Comparison of ENCODE assay signal across 8 mouse cellular contexts in the genomic region with DNA sequence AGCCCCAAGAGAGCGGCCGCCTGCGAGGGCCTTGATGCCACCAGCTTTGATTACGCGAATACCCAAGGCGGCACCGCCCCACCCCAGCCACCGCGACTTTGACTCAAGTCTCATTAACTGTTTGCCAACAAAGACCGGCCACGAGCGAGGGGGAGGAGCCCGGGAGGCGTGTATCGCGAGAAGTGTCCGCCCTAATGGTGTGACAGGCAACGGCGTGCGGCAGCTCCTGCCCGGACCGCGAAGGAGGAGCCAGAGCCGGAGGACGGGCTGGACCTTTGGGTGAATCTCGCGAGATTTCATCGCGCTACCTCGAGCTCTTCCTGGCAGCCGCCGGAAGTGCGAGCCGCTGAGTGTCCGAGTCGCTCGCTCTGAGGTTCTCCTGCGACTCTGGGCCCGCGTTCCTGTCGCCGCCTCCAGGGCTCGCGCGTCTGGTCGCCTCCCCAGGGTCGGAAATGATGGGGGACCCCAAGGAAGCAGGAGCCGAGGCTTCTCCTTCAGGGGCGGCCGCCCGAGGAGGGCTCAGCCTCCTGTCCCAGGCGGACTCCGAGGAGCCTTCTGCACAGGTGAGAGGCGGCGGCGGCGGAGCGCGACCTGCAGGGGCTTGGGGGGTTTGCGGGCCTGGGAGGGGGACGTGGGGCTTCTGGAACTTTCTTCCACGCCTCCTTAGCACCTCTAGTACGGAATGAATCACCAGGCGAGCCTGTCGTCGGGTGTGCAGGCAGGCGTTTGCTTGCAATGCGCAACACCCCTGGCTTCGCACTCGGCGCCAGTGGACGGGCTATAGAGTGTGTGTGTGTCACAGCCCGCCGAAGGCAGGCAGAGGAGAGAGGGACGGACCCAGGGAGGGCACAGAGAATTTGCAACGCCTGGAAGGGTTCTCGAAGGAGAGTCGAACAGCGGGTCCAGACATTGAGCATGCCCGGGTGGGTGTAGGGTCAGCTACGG. TPM values are rescaled to one million over a fixed set of nuclear protein-coding genes. Genes with fewer than 3 reads are reported as not detected.
DNase-seq lines count a peak whose midpoint lies in the region; ATAC-seq and TF ChIP-seq lines count a peak whose summit lies in the region.

A gene (plus strand): TSS at position 183 of the 945 bp plus-strand sequence.

- under 1% methylated on average over 81 of the region's 81 CpGs for WGBS in kidney, embryonic 14.5 days
- under 1% methylated on average over 81 of the region's 81 CpGs for WGBS in limb, embryonic 15.5 days

- H3K36me3 ChIP-seq in kidney, embryonic 14.5 days (ENCODE audit: control insufficient read depth, insufficient read depth, low read length): peaks cover 34% of the 10 kb centered on the region
- peaks cover 22% of the 10 kb centered on the region for H3K36me3 ChIP-seq in limb, embryonic 15.5 days

- peaks cover 11% of the 10 kb centered on the region for H3K4me1 ChIP-seq in bone marrow macrophage, adult 2 months (ENCODE audit: control insufficient read depth, insufficient read depth, low read length)
- peaks cover 7% of the 10 kb centered on the region; the same call in 1 of the 2 replicates for H3K4me1 ChIP-seq in embryonic fibroblast, embryonic 13.5 days (ENCODE audit: control insufficient read depth, insufficient read depth, low read length)
- H3K4me1 ChIP-seq in kidney, embryonic 14.5 days (ENCODE audit: control insufficient read depth, insufficient read depth, low read length): peaks cover 4% of the 10 kb centered on the region
- peaks cover 17% of the 10 kb centered on the region for H3K4me1 ChIP-seq in limb, embryonic 15.5 days

- H3K9ac ChIP-seq in kidney, embryonic 14.5 days (ENCODE audit: low read depth, low read length): peak within 1 kb of the TSS; percentile 86
- H3K9ac ChIP-seq in limb, embryonic 15.5 days: peak within 1 kb of the TSS; percentile 94

- H3K27ac ChIP-seq in bone marrow macrophage, adult 2 months (ENCODE audit: insufficient read depth, low read depth, low read length): peak within 1 kb of the TSS; percentile 75
- peak within 1 kb of the TSS; percentile 23 for H3K27ac ChIP-seq in embryonic fibroblast, embryonic 13.5 days (ENCODE audit: insufficient read depth, low read length)
- peak within 1 kb of the TSS; percentile 89 for H3K27ac ChIP-seq in kidney, embryonic 14.5 days (ENCODE audit: low read depth, low read length)
- peak within 1 kb of the TSS; percentile 89 for H3K27ac ChIP-seq in limb, embryonic 15.5 days

- peak; percentile 99 for DNase-seq in A20 (ENCODE audit: low read depth, low spot score)
- DNase-seq in heart, adult 9 months (ENCODE audit: low spot score in 2 of 2): peak; percentile 98
- DNase-seq in monocyte, adult 2 months (ENCODE audit: low read depth in 1 of 2, low spot score in 2 of 2): peak; percentile 99
- DNase-seq in spleen, postnatal 36 days (ENCODE audit: low spot score in 2 of 2): peak; percentile 98 to 99

- peak within 1 kb of the TSS; percentile 100 for H3K4me3 ChIP-seq in bone marrow macrophage, adult 2 months (ENCODE audit: insufficient read depth, low read length)
- peak within 1 kb of the TSS; percentile 95 for H3K4me3 ChIP-seq in embryonic fibroblast, embryonic 13.5 days (ENCODE audit: insufficient read depth, low read length)
- peak within 1 kb of the TSS; percentile 94 for H3K4me3 ChIP-seq in kidney, embryonic 14.5 days (ENCODE audit: low read length)
- H3K4me3 ChIP-seq in limb, embryonic 15.5 days: peak within 1 kb of the TSS; percentile 86

- no peak for TF ChIP-seq CTCF in bone marrow macrophage, adult 2 months (IDR thresholded peaks at IDR 0.05; ENCODE audit: low read depth, low read length)
- no peak for TF ChIP-seq CTCF in embryonic fibroblast, embryonic 13.5 days (IDR thresholded peaks at IDR 0.05; ENCODE audit: borderline replicate concordance, insufficient read depth, low read length)

- H3K9me3 ChIP-seq in kidney, embryonic 14.5 days (ENCODE audit: control insufficient read depth, low read length): no peaks in the 10 kb centered on the region
- H3K9me3 ChIP-seq in limb, embryonic 15.5 days: no peaks in the 10 kb centered on the region

- 0 out of 2 replicates have a peak, but pooled peaks have one; percentile 62 for TF ChIP-seq POLR2A in bone marrow macrophage, adult 2 months (IDR thresholded peaks at IDR 0.05; ENCODE audit: borderline replicate concordance, low read depth, low read length)
- peak; percentile 79 for TF ChIP-seq POLR2A in embryonic fibroblast, embryonic 13.5 days (IDR thresholded peaks at IDR 0.05; ENCODE audit: low read depth, low read length)

- H3K4me2 ChIP-seq in kidney, embryonic 14.5 days (replicated peaks; ENCODE audit: low read depth, low read length): peak within 1 kb of the TSS; percentile 80
- H3K4me2 ChIP-seq in limb, embryonic 15.5 days: peak within 1 kb of the TSS; percentile 79

- no peaks in the 10 kb centered on the region for H3K27me3 ChIP-seq in kidney, embryonic 14.5 days (ENCODE audit: control insufficient read depth, insufficient read depth, low read length)
- H3K27me3 ChIP-seq in limb, embryonic 15.5 days: no peaks in the 10 kb centered on the region

- ATAC-seq in kidney, embryonic 14.5 days (ENCODE audit: low FRiP score, low TSS enrichment): peak; percentile 98
- peak; percentile 97 for ATAC-seq in limb, embryonic 15.5 days (ENCODE audit: insufficient number of reproducible peaks, low FRiP score, low TSS enrichment, low read depth)

RNA-seq across cellular contexts. Expression of the gene that starts here (rescaled TPM):
- polyA plus RNA-seq in bone marrow macrophage, adult 2 months (2012; ENCODE audit: insufficient read depth, insufficient read length, missing spikeins): 8.3 and 14.9 TPM in 2 replicates
- 13.3 and 16.6 TPM in 2 replicates for polyA plus RNA-seq in embryonic fibroblast, embryonic 13.5 days (2011; ENCODE audit: insufficient read length, low read depth, missing spikeins)
- polyA plus RNA-seq in kidney, embryonic 14.5 days (2014; fragmentation: Nextera tagmentation; extraction: Ambion mirVana): 14.3 and 26.9 TPM in 2 replicates
- polyA plus RNA-seq in limb, embryonic 15.5 days (2015; fragmentation: Nextera tagmentation; extraction: Ambion mirVana): 18.7 and 19.3 TPM in 2 replicates

Comparison
In these comparisons a context has a peak if more than half of its experiments do, and no peak if none do; other contexts are left out.
1. Peak in every context shown above with its lines: DNase-seq, ATAC-seq, H3K4me3 ChIP-seq and H3K27ac ChIP-seq.
2. H3K27ac ChIP-seq: peak in every context shown above with its lines; median percentile 89 in kidney, embryonic 14.5 days; 89 in limb, embryonic 15.5 days; 75 in bone marrow macrophage, adult 2 months; 23 in embryonic fibroblast, embryonic 13.5 days.